Mouse (Mus musculus): ENCODE results near the gene Xrcc3. TPM values are rescaled to one million over a fixed set of nuclear protein-coding genes. Genes with fewer than 3 reads are reported as not detected.
A peak's percentile ranks its signal among the peaks of the same experiment; 100 is the strongest.

Gene Xrcc3
- polyA plus RNA-seq, 2 experiments: 10.1 to 26.3 TPM

GRCm38 (mm10) chr12:111769816-111770577 is 43.7 kb downstream of the Xrcc3 start:
- Histone ChIP-seq H3K9me3 (ENCODE audit: control insufficient read depth, low read length) (no peaks in the 10 kb centered on the region), H3K4me3 (replicated peaks; ENCODE audit: low read length) (no peak overlapping the region), H3K27me3 (ENCODE audit: control insufficient read depth, insufficient read depth, low read length) (no peaks in the 10 kb centered on the region), H3K4me2 (replicated peaks; ENCODE audit: low read depth, low read length, severe bottlenecking) (no peak overlapping the region), H3K9ac (ENCODE audit: low read depth, low read length, severe bottlenecking) (no peak overlapping the region), H3K27ac (replicated peaks; ENCODE audit: low read depth, low read length) (peak overlapping the region; percentile 43; the same call in 1 of the 2 replicates), H3K4me1 (ENCODE audit: control insufficient read depth, insufficient read depth, low read length) (peaks cover 11% of the 10 kb centered on the region), H3K36me3 (ENCODE audit: control insufficient read depth, insufficient read depth, low read length) (peaks cover 37% of the 10 kb centered on the region)
- no peak for DNase-seq (ENCODE audit: low spot score)
- no peak for ATAC-seq (ENCODE audit: low FRiP score, low read depth)
- no peak for TF ChIP-seq POLR2A (IDR thresholded peaks at IDR 0.05; ENCODE audit: borderline replicate concordance, extremely low read depth, insufficient read depth, insufficient read length)
- 57% methylated on average over 9 of the region's 9 CpGs for WGBS

- no peak overlapping the region for H3K4me3 ChIP-seq (replicated peaks; ENCODE audit: low read length)
- peaks cover 11% of the 10 kb centered on the region for H3K4me1 ChIP-seq (ENCODE audit: control insufficient read depth, insufficient read depth, low read length)
- peak; percentile 60; the same call in 1 of the 2 replicates for ATAC-seq (ENCODE audit: low FRiP score, low read depth)
- no peaks in the 10 kb centered on the region for H3K27me3 ChIP-seq (ENCODE audit: control insufficient read depth, insufficient read depth, low read length)
- TF ChIP-seq POLR2A (IDR thresholded peaks at IDR 0.05; ENCODE audit: borderline replicate concordance, extremely low read depth, insufficient read depth, insufficient read length): no peak
- H3K4me2 ChIP-seq (replicated peaks; ENCODE audit: low read depth, low read length, severe bottlenecking): no peak overlapping the region
- WGBS: 31% methylated on average over 10 of the region's 10 CpGs
- H3K27ac ChIP-seq (replicated peaks; ENCODE audit: low read depth, low read length): peak overlapping the region; percentile 43; the same call in 1 of the 2 replicates
- peaks cover 30% of the 10 kb centered on the region for H3K36me3 ChIP-seq (ENCODE audit: control insufficient read depth, insufficient read depth, low read length)
- peak; percentile 82 for DNase-seq (ENCODE audit: low spot score)
- no peak overlapping the region for H3K9ac ChIP-seq (ENCODE audit: low read depth, low read length, severe bottlenecking)
- H3K9me3 ChIP-seq (ENCODE audit: control insufficient read depth, low read length): no peaks in the 10 kb centered on the region
These were observed 44.4 kb downstream of the Xrcc3 start for GRCm38 (mm10) chr12:111769306-111769705.

GRCm38 (mm10) chr12:111768322-111768928 is 45.2 kb downstream of the Xrcc3 start:
- WGBS: 87% methylated on average over 10 of the region's 10 CpGs
- no peaks in the 10 kb centered on the region for H3K27me3 ChIP-seq (ENCODE audit: control insufficient read depth, insufficient read depth, low read length)
- no peak overlapping the region for H3K4me2 ChIP-seq (replicated peaks; ENCODE audit: low read depth, low read length, severe bottlenecking)
- H3K4me1 ChIP-seq (ENCODE audit: control insufficient read depth, insufficient read depth, low read length): peaks cover 11% of the 10 kb centered on the region
- DNase-seq (ENCODE audit: low spot score): no peak
- TF ChIP-seq POLR2A (IDR thresholded peaks at IDR 0.05; ENCODE audit: borderline replicate concordance, extremely low read depth, insufficient read depth, insufficient read length): no peak
- ATAC-seq (ENCODE audit: low FRiP score, low read depth): no peak
- peaks cover 21% of the 10 kb centered on the region for H3K36me3 ChIP-seq (ENCODE audit: control insufficient read depth, insufficient read depth, low read length)
- no peak overlapping the region for H3K27ac ChIP-seq (replicated peaks; ENCODE audit: low read depth, low read length)
- H3K9ac ChIP-seq (ENCODE audit: low read depth, low read length, severe bottlenecking): no peak overlapping the region
- no peak overlapping the region for H3K4me3 ChIP-seq (replicated peaks; ENCODE audit: low read length)
- H3K9me3 ChIP-seq (ENCODE audit: control insufficient read depth, low read length): no peaks in the 10 kb centered on the region

GRCm38 (mm10) chr12:111766313-111767236 is 47.1 kb downstream of the Xrcc3 start:
- WGBS: 71% methylated on average over 16 of the region's 16 CpGs
- DNase-seq (ENCODE audit: low spot score) (no peak), ATAC-seq (ENCODE audit: low FRiP score, low read depth) (no peak)
- Histone ChIP-seq H3K36me3 (ENCODE audit: control insufficient read depth, insufficient read depth, low read length) (peaks cover 10% of the 10 kb centered on the region), H3K4me2 (replicated peaks; ENCODE audit: low read depth, low read length, severe bottlenecking) (no peak overlapping the region), H3K27ac (replicated peaks; ENCODE audit: low read depth, low read length) (no peak overlapping the region), H3K9me3 (ENCODE audit: control insufficient read depth, low read length) (no peaks in the 10 kb centered on the region), H3K4me1 (ENCODE audit: control insufficient read depth, insufficient read depth, low read length) (peaks cover 11% of the 10 kb centered on the region), H3K27me3 (ENCODE audit: control insufficient read depth, insufficient read depth, low read length) (no peaks in the 10 kb centered on the region), H3K9ac (ENCODE audit: low read depth, low read length, severe bottlenecking) (no peak overlapping the region), H3K4me3 (replicated peaks; ENCODE audit: low read length) (no peak overlapping the region)
- no peak for TF ChIP-seq POLR2A (IDR thresholded peaks at IDR 0.05; ENCODE audit: borderline replicate concordance, extremely low read depth, insufficient read depth, insufficient read length)
